Mouse (Mus musculus) A20 (cell line): ENCODE measurements around the gene Borcs8.
A peak's percentile ranks its signal among the peaks of the same experiment; 100 is the strongest.

Experiments used
- DNase-seq: peaks from one replicate; pipeline ENCODE4 v3.0.0-alpha.2; 2011; ENCODE audit warnings: low read depth, low spot score

Gene Borcs8

GRCm38 (mm10) chr8:70134086-70134485 is 5.2 kb upstream of the Borcs8 start:
- no peak for DNase-seq

- DNase-seq = no peak
Observed at GRCm38 (mm10) chr8:70134931-70135330, 4.4 kb upstream of the Borcs8 start.

- no peak for DNase-seq
Observed at GRCm38 (mm10) chr8:70136591-70136990, 2.7 kb upstream of the Borcs8 start.

GRCm38 (mm10) chr8:70137890-70138289 is 1.4 kb upstream of the Borcs8 start:
- DNase-seq = no peak

GRCm38 (mm10) chr8:70139981-70140380 is 682 bp downstream of the Borcs8 start:
- no peak for DNase-seq

- peak; percentile 83 for DNase-seq
Observed at GRCm38 (mm10) chr8:70147678-70148607, 8.6 kb downstream of the Borcs8 start.

GRCm38 (mm10) chr8:70150158-70150557 is 10.9 kb downstream of the Borcs8 start:
- DNase-seq = peak; percentile 96

GRCm38 (mm10) chr8:70152537-70153257 is 13.4 kb downstream of the Borcs8 start:
- peak; percentile 97 for DNase-seq

GRCm38 (mm10) chr8:70157240-70157800 is 18.0 kb downstream of the Borcs8 start:
- peak; percentile 72 for DNase-seq

- peak; percentile 99 for DNase-seq
Observed at GRCm38 (mm10) chr8:70158069-70158853, 19.0 kb downstream of the Borcs8 start.

GRCm38 (mm10) chr8:70159211-70159610 is 19.9 kb downstream of the Borcs8 start:
- DNase-seq = peak; percentile 77

- DNase-seq = peak; percentile 98
Observed at GRCm38 (mm10) chr8:70160015-70160414, 20.7 kb downstream of the Borcs8 start.

- peak; percentile 73 for DNase-seq
Observed at GRCm38 (mm10) chr8:70163316-70163715, 24.0 kb downstream of the Borcs8 start.

GRCm38 (mm10) chr8:70166504-70167110 is 27.3 kb downstream of the Borcs8 start:
- peak; percentile 79 for DNase-seq

- peak; percentile 42 for DNase-seq
Observed at GRCm38 (mm10) chr8:70170116-70170515, 30.8 kb downstream of the Borcs8 start.

- DNase-seq = peak; percentile 36
Observed at GRCm38 (mm10) chr8:70170748-70171147, 31.4 kb downstream of the Borcs8 start.

GRCm38 (mm10) chr8:70171240-70171639 is 31.9 kb downstream of the Borcs8 start:
- peak; percentile 81 for DNase-seq

GRCm38 (mm10) chr8:70172043-70172681 is 32.9 kb downstream of the Borcs8 start, which contains the start of gene Tmem161a:
Gene Tmem161a, plus strand, starts transcription at chr8:70172356.
- DNase-seq = peak; percentile 95

- DNase-seq = peak; percentile 51
Observed at GRCm38 (mm10) chr8:70173320-70173719, 34.0 kb downstream of the Borcs8 start.

- DNase-seq = peak; percentile 54
Observed at GRCm38 (mm10) chr8:70174079-70174478, 34.8 kb downstream of the Borcs8 start.
